Mouse (Mus musculus) right cerebral cortex, adult 2 months (tissue): ENCODE measurements around the gene 1700025B11Rik.
"Not testable (repeated sequence)": the region's sequence is repeated elsewhere in the genome, so short reads cannot be mapped to it uniquely, and the experiment has no call there.

Experiments used
- DNase-seq, 2 experiments: peaks; one replicate each; pipeline ENCODE4 v3.0.0; 2021 to 2022; ENCODE audit warnings: low spot score in 2 of 2

Gene 1700025B11Rik

DNA sequence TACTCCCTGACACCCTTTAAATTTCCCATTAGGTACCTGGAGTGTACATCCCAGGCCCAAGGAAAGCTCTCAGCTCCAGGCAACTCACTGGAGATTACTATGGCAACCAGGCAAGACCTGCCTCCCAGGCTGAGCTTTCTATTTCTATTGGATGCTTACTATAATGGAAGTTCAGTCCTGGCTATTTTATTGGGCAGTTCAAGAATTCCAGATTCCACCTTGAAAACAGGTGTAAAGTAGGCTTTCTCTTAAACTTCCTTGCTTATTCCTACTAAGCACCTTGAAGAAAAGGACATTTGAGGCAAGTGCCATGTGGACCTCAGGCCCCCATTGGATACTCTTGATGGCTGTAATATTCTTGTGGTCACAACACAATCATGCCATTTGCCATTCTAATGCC, at the start of gene 1700025B11Rik:
Gene 1700025B11Rik, minus strand, starts transcription at position 101 of the 400 bp plus-strand sequence.
- DNase-seq: no peak

DNA sequence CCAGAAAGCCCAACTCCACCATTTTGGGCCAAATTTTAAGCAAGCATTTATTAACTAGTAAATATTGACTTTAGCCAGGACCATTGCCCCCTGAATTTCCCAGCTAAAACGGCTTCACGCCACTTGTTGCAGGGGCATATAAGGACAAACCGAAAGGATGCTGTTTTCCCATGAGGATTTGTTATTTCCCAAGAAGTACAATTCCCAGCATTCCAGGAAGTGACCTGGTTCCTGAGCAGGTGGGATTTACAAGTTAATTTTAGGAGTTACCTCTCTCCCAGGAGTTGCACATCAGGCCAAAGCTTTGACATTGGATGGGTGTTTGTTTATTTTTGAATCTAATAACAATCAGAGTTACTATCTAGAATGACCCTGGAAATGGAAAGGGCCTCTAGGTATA, 44.4 kb upstream of the 1700025B11Rik start:
- no peak for DNase-seq

DNA sequence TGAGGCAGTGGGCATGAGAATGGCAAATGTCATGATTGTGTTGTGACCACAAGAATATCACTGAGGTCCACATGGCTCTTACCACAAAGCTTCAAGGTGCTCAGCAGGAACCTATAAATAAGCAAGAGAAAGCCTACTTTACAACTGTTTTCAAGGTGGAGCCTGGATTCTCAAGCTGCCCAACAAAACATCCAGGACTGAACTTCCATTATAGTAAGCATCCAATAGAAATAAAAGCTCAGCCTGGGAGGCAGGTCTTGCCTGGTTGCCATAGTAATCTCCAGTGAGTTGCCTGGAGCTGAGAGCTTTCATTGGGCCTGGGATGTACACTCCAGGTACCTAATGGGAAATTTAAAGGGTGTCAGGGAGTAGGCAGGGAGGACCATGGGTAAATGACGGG, 37.3 kb upstream of the 1700025B11Rik start, which contains the start of gene Gm36245:
Gene Gm36245, plus strand, starts transcription at position 301 of the 400 bp plus-strand sequence.
- DNase-seq: no peak

DNA sequence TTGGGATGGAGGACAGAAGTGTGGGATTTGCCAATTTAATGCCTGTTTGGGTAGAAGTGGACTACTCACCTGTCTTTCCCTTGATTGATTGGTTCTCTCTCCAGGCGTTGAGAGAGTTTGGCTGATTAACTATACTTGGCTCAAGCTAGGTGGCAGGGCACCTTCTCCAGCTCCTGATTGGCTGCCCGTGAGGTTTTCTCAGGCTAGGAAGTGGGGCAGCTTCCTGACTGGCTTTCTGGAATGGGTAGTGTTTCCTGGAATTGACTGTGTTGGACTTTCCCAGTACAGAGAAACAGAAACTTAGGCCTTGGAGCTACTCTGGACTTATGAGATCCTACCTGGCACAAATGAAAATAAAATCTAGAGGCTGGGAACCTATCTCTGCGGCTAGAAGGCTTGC, 36.7 kb upstream of the 1700025B11Rik start:
- no peak for DNase-seq

- DNase-seq: no peak
These were observed 34.3 kb upstream of the 1700025B11Rik start, which contains the start of gene Apol10b for GRCm38 (mm10) chr15:77595961-77596360. Gene Apol10b (minus strand): TSS chr15:77596125.

DNA sequence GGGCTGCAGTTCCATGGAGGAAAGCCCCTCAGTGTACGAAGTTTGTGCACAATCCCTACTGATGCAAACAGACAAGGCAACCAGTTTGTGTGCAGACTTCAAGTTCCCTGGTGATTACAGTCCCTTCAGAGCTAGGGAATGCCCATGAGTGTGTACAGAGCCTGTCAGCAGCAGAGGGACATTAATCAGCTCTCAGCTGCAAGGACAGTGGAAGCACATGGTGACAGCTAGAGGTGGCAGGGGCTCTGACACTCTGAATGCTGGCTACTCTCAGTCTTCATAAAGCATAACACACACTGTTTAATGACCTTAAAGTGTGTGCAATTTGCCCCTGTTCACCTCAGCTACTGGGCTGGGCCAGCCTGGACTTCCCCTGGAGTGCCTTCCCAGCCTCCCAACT, 31.9 kb upstream of the 1700025B11Rik start:
- no peak for DNase-seq

DNA sequence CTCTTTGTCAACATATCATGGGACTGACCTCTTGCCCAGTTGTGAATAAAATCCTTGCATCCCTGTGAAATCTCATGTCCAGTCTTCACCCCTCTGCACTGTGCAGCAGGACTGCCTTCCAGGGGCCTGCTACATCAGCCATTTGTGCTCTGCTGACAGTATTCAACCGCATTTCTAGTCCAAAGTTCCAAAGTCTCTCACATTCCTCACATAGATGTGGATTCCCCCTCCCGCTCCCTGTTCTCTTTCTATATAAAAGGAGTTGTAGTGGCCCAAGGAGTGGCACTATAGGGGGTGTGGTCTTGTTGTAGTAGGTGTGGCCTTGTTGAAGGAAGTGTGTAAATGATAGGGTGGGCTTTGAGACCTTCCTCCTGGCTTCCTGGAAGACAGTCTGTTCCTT, 29.2 kb upstream of the 1700025B11Rik start:
- no peak for DNase-seq

DNA sequence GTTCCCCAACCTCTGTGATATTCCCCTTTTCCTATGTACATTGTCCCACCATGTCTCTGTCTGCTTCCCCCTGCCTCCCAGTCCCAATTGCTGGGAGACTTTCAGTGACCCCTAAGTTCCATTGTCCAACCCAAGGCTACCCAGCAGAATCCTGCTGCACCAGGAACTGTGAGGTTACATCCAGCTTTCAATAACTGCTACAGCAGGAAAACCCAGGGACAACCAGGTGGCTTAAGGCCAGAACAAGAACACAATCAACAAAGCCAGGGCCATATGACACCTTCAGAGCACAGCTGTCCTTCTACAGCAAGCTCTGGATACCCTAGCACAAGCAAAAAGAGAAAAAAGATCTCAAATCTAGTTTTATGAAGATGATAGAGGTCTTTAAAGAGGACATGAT, 27.3 kb upstream of the 1700025B11Rik start:
- DNase-seq: no peak

- no peak for DNase-seq
These were observed 25.3 kb upstream of the 1700025B11Rik start for GRCm38 (mm10) chr15:77587026-77587425.

- DNase-seq: peak; percentile 4 to 13
These were observed 20.0 kb upstream of the 1700025B11Rik start for GRCm38 (mm10) chr15:77581681-77582080.

GRCm38 (mm10) chr15:77579311-77579710, 17.6 kb upstream of the 1700025B11Rik start:
- no peak for DNase-seq

DNA sequence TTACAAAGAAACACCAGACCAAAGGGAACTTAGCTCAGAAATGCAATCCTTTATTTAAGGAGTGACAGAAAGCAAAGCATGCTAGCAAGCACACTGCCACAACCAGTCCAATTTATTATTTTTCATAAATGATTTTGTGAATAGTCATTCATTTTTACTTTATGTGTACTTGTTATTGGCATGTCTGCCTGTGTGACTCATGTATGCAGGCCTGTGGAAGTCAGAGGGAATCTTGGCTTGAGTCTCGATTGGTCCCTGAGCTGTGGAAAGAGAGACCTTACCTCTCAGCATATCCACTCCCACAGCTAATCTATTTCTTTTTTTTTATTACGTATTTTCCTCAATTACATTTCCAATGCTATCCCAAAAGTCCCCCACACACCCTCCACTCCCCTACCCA, 17.1 kb upstream of the 1700025B11Rik start:
- no peak for DNase-seq

DNA sequence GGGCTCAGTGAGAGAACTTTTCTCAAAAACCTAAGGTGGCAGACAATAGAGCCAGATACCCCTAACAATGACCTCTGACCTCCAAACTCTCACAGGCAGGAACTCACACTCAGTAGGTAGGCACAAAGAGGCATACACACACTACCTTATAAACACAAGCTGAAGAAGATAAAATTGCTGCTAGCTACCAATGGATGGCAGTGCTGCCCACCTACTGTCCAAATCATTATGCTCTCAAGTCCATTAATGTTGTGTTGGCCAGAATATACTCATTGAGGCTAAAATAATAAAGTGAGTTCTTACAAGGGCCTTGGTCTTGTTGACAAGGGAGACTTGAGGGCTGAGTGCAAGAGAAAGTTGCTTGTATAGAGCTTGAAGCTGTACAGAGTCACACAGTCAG, 1.5 kb upstream of the 1700025B11Rik start:
- no peak for DNase-seq

DNA sequence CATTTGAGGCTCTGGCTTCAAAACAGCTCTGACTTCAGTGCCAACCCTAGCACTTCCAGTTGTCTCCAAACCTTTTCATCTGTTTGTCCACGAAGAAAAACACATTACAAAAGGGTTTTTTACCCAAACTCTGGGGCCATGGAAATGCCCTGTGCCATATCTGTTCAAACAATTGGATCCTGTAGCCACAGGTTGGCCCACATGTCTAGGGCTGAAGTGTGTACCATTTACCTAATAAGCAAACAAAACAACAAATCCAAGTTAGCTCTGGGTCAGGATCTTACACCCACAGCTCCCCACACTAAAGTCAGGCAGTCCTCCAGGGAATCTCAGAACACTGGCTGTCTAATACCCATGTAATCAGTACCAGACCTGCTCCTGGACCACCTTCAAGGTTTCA, 22.5 kb downstream of the 1700025B11Rik start:
- DNase-seq: not testable (repeated sequence)

GRCm38 (mm10) chr15:77533216-77533615, 28.5 kb downstream of the 1700025B11Rik start, which contains the start of gene Apol7c:
Gene Apol7c (minus strand): TSS chr15:77533316.
- no peak for DNase-seq

- DNase-seq: peak; percentile 25 to 29
These were observed 38.4 kb downstream of the 1700025B11Rik start for GRCm38 (mm10) chr15:77523186-77523843.

- not testable (repeated sequence) for DNase-seq
These were observed 41.1 kb downstream of the 1700025B11Rik start for GRCm38 (mm10) chr15:77520596-77520995.
